Mouse (Mus musculus) spleen, adult 12 weeks (tissue): ENCODE data around the gene Gm11985.

Experiments
- DNase-seq: peaks from one replicate; pipeline ENCODE4 v3.0.0; 2022; ENCODE audit warnings: low spot score

Gene Gm11985

GRCm38 (mm10) chr11:7199736-7200392 lies 11.5 kb upstream of the Gm11985 start:
- no peak for DNase-seq

GRCm38 (mm10) chr11:7198481-7199256 lies 10.3 kb upstream of the Gm11985 start:
- no peak for DNase-seq

- DNase-seq, result no peak
These were observed 9.6 kb upstream of the Gm11985 start for GRCm38 (mm10) chr11:7198006-7198405.

GRCm38 (mm10) chr11:7197491-7197941 lies 9.1 kb upstream of the Gm11985 start, which contains the start of gene Igfbp1:
Gene Igfbp1 (plus strand): TSS chr11:7197782.
- no peak for DNase-seq

GRCm38 (mm10) chr11:7195312-7195685 lies 6.9 kb upstream of the Gm11985 start:
- no peak for DNase-seq

- no peak for DNase-seq
These were observed 6.3 kb upstream of the Gm11985 start for GRCm38 (mm10) chr11:7194432-7195311.

GRCm38 (mm10) chr11:7193134-7193533 lies 4.8 kb upstream of the Gm11985 start:
- no peak for DNase-seq

- no peak for DNase-seq
These were observed 4.3 kb upstream of the Gm11985 start for GRCm38 (mm10) chr11:7192710-7193109.

GRCm38 (mm10) chr11:7187472-7187871 lies 897 bp downstream of the Gm11985 start:
- DNase-seq, result no peak

GRCm38 (mm10) chr11:7184420-7184819 lies 3.9 kb downstream of the Gm11985 start:
- DNase-seq, result no peak

- DNase-seq, result no peak
These were observed 5.8 kb downstream of the Gm11985 start for GRCm38 (mm10) chr11:7182409-7183042.

- no peak for DNase-seq
These were observed 9.1 kb downstream of the Gm11985 start for GRCm38 (mm10) chr11:7179276-7179675.

- DNase-seq, result no peak
These were observed 9.6 kb downstream of the Gm11985 start for GRCm38 (mm10) chr11:7178724-7179123.

- no peak for DNase-seq
These were observed 14.7 kb downstream of the Gm11985 start for GRCm38 (mm10) chr11:7173664-7174063.

GRCm38 (mm10) chr11:7169645-7170044 lies 18.7 kb downstream of the Gm11985 start:
- no peak for DNase-seq

GRCm38 (mm10) chr11:7164416-7164815 lies 24.0 kb downstream of the Gm11985 start:
- DNase-seq, result no peak

- DNase-seq, result no peak
These were observed 26.7 kb downstream of the Gm11985 start for GRCm38 (mm10) chr11:7161502-7162174.

GRCm38 (mm10) chr11:7160637-7161101 lies 27.7 kb downstream of the Gm11985 start:
- no peak for DNase-seq

GRCm38 (mm10) chr11:7160146-7160545 lies 28.2 kb downstream of the Gm11985 start:
- DNase-seq, result no peak

GRCm38 (mm10) chr11:7158196-7158595 lies 30.2 kb downstream of the Gm11985 start:
- no peak for DNase-seq

GRCm38 (mm10) chr11:7156427-7156826 lies 31.9 kb downstream of the Gm11985 start:
- DNase-seq, result no peak
